Mouse (Mus musculus) heart, embryonic 12.5 days (tissue): Measurements from ENCODE around the gene Adam26a. TPM values are rescaled to one million over a fixed set of nuclear protein-coding genes. Genes with fewer than 3 reads are reported as not detected.
"Not testable (repeated sequence)": the region's sequence is repeated elsewhere in the genome, so short reads cannot be mapped to it uniquely, and the experiment has no call there.

Source experiments
- ATAC-seq: fragments of 200-750 bp; cut with Nextera tagmentation; 2 replicates; pipeline ENCODE4 v1.8.0; 2017; ENCODE audit warnings: moderate TSS enrichment, moderate library complexity; ENCODE audit not compliant: insufficient number of reproducible peaks, low FRiP score
- H3K27ac ChIP-seq: fragments of 300-500 bp; sonication (generic); 2 replicates; pipeline ENCODE4 v1.5.1; 2016; ENCODE audit warnings: mild to moderate bottlenecking, moderate library complexity; ENCODE audit not compliant: poor library complexity, severe bottlenecking
- H3K27me3 ChIP-seq: fragments of 300-500 bp; sonication (generic); replicated peaks from 2 replicates; pipeline ENCODE4 v1.6.1; 2016; ENCODE audit warnings: mild to moderate bottlenecking, moderate library complexity
- H3K36me3 ChIP-seq: fragments of 300-500 bp; sonication (generic); 2 replicates; pipeline ENCODE4 v1.6.1; 2016; ENCODE audit warnings: mild to moderate bottlenecking, moderate library complexity
- H3K4me1 ChIP-seq: fragments of 300-500 bp; sonication (generic); replicated peaks from 2 replicates; pipeline ENCODE4 v1.6.1; 2016; ENCODE audit warnings: mild to moderate bottlenecking
- H3K4me2 ChIP-seq: fragments of 300-500 bp; sonication (generic); 2 replicates; pipeline ENCODE4 v1.6.1; 2016; ENCODE audit warnings: mild to moderate bottlenecking, moderate library complexity
- H3K4me3 ChIP-seq: fragments of 300-500 bp; sonication (generic); 2 replicates; pipeline ENCODE4 v1.5.1; 2016; ENCODE audit warnings: mild to moderate bottlenecking
- H3K9ac ChIP-seq: fragments of 300-500 bp; sonication (generic); 2 replicates; pipeline ENCODE4 v1.6.1; 2016; ENCODE audit warnings: mild to moderate bottlenecking, moderate library complexity
- H3K9me3 ChIP-seq: fragments of 300-500 bp; sonication (generic); replicated peaks from 2 replicates; pipeline ENCODE4 v1.6.1; 2016; ENCODE audit warnings: mild to moderate bottlenecking, moderate library complexity
- WGBS: fragments of 180-500 bp; shearing (Covaris S2); methylation state at CpG from one replicate; pipeline ENCODE4 v1.1.7; 2016; 5-methylcytosine and 5-hydroxymethylcytosine counted together
- polyA plus RNA-seq: library from polyadenylated mRNA; unstranded; fragments of >200 nt; fragmentation: Nextera tagmentation; extraction: Ambion mirVana; gene quantifications from 2 replicates; pipeline ENCODE4 v1.2.1, GENCODE M21; 2016

Gene Adam26a
- not detected in 2 replicates for polyA plus RNA-seq

DNA sequence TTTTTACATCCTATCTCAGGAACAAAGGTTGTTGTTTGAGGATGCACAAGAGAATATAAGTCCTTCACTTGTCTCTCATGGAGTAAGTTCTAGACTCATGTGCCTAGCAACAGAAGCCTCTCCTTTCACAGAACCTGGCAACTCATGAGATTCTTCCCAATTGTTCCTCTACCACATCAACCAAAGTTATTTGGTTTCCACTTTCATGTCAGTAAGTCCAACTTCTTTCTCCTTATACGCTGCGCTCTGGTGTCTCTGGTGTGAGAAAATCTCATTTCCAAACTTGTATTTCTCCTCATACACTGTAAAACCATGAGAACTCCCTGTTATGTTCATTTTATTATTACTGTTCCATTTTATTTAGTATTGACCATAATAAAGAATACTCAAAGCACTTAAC is at the start of gene Adam26a:
Gene Adam26a, minus strand, starts transcription at position 101 of the 400 bp plus-strand sequence.
- H3K4me2 ChIP-seq, ATAC-seq, H3K27ac ChIP-seq, H3K4me1 ChIP-seq, H3K4me3 ChIP-seq, H3K9me3 ChIP-seq, H3K9ac ChIP-seq, H3K27me3 ChIP-seq, H3K36me3 ChIP-seq: not testable (repeated sequence)
- 89% methylated on average over 2 of the region's 2 CpGs for WGBS

DNA sequence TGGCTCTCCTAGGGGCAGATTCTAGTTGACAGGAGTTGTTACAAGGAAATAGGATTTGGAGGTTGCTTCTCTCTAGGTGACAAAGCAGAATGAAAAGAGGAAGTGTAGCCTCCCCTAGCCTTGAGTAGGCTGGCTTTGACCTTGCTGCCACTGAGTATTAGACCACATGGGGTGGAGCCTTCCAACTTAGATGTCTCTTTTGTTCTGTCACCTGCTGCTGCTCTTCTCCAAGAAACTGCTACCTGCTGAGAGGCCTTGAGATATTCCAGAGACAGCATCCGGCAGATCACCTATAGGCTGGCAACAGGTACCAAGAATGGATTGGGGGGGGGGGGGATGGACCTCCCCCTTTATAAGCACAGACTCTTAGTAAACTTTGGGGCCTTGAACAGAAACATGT is 39.5 kb upstream of the Adam26a start:
- Histone ChIP-seq H3K36me3 (no peaks in the 10 kb centered on the region), H3K4me3 (no peak overlapping the region), H3K27ac (no peak overlapping the region), H3K4me2 (no peak overlapping the region), H3K9me3 (no peaks in the 10 kb centered on the region), H3K4me1 (no peaks in the 10 kb centered on the region), H3K9ac (no peak overlapping the region), H3K27me3 (no peaks in the 10 kb centered on the region)
- ATAC-seq: no peak
- 85% methylated on average over 1 of the region's 1 CpGs for WGBS

DNA sequence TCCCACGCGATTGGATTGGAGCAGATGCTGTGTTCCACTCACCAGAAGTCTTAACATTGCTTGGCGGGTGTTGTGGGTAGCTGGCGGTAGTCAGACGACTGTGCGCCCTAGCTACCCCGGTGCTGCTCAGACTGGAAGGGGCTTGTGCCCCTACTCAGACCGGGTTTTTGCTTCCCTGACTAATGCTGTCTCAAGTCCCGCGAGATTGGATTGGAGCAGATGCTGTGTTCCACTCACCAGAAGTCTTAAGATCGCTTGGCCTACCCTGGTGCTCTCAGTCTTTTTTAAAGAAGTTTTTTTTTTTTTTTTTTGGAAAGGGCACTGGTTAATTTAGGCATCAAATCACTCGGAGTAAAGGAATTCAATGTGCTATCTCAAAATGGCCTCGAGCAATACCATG is 27.1 kb upstream of the Adam26a start:
- ATAC-seq, H3K4me1 ChIP-seq, H3K36me3 ChIP-seq, H3K4me3 ChIP-seq, H3K9me3 ChIP-seq, H3K9ac ChIP-seq, H3K27ac ChIP-seq, H3K27me3 ChIP-seq, H3K4me2 ChIP-seq: not testable (repeated sequence)
- 71% methylated on average over 13 of the region's 13 CpGs for WGBS

DNA sequence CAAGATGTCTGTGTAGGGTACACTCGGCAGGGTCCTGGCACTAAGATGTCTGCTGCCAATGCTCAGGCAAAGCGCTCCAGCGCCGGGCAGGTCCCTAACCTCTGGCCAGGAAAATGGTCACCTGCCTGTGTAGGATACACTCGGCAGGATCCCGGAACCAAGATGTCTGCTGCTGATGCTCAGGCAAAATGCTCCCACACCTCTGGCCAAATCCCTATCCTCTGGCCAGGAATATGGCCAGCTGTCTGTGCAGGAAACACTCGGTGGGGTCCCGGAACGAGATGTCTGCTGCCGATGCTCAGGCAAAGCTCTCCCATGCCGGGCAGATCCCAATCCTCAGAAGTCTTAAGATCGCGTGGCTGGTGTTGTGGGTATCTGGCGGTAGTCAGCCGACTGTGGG is 26.7 kb upstream of the Adam26a start:
- H3K27ac ChIP-seq, H3K4me1 ChIP-seq, H3K36me3 ChIP-seq, H3K9me3 ChIP-seq, H3K9ac ChIP-seq, ATAC-seq, H3K4me3 ChIP-seq, H3K4me2 ChIP-seq, H3K27me3 ChIP-seq: not testable (repeated sequence)
- WGBS: 86% methylated on average over 15 of the region's 15 CpGs

DNA sequence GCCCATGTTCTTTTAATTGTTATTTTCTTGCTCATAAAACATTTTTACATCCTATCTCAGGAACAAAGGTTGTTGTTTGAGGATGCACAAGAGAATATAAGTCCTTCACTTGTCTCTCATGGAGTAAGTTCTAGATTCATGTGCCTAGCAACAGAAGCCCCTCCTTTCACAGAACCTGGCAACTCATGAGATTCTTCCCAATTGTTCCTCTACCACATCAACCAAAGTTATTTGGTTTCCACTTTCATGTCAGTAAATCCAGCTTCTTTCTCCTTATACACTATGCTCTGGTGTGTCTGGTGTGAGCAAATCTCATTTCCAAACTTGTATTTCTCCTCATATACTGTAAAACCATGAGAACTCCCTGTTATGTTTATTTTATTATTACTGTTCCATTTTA is 48.5 kb downstream of the Adam26a start, which contains the start of gene Adam26b:
Gene Adam26b, minus strand, starts transcription at position 101 of the 400 bp plus-strand sequence.
- ATAC-seq, H3K4me2 ChIP-seq, H3K4me3 ChIP-seq, H3K4me1 ChIP-seq, H3K9me3 ChIP-seq, H3K27ac ChIP-seq, H3K36me3 ChIP-seq, H3K27me3 ChIP-seq, H3K9ac ChIP-seq: not testable (repeated sequence)

Other genes with a start within 250 kb of the Adam26a start
- gene Adam26b, start 48.6 kb downstream of the Adam26a start, polyA plus RNA-seq: not detected in 2 replicates
- gene Gm5346, start 50.6 kb upstream of the Adam26a start, polyA plus RNA-seq: not detected in 2 replicates
- gene Adam34, start 133.3 kb upstream of the Adam26a start, polyA plus RNA-seq: not detected in 2 replicates